Mouse (Mus musculus) olfactory bulb, adult 2 months (tissue): ENCODE measurements around the gene Mical2. TPM values are rescaled to one million over a fixed set of nuclear protein-coding genes. Genes with fewer than 3 reads are reported as not detected.

Source experiments
- H3K27ac ChIP-seq: fragments of 200-500 bp; 2 replicates; pipeline ENCODE4 v1.5.1; 2012; ENCODE audit warnings: low read depth, low read length; ENCODE audit not compliant: insufficient read depth
- H3K4me1 ChIP-seq: fragments of 200-500 bp; 2 replicates; pipeline ENCODE4 v1.6.1; 2012; ENCODE audit warnings: low read length; ENCODE audit not compliant: control insufficient read depth, insufficient read depth
- H3K4me3 ChIP-seq: fragments of 200-500 bp; 2 replicates; pipeline ENCODE4 v1.5.1; 2012; ENCODE audit warnings: mild to moderate bottlenecking, low read depth, low read length, moderate library complexity; ENCODE audit not compliant: insufficient read depth
- CTCF ChIP-seq: fragments of 200-500 bp; IDR thresholded peaks from 2 replicates; pipeline ENCODE4 v1.5.1; 2012; ENCODE audit warnings: low read depth, mild to moderate bottlenecking, low read length, moderate library complexity; ENCODE audit not compliant: insufficient read depth
- POLR2A ChIP-seq: fragments of 200-500 bp; IDR thresholded peaks from 2 replicates; pipeline ENCODE4 v1.6.1; 2012; ENCODE audit warnings: mild to moderate bottlenecking, low read depth, low read length, moderate library complexity; ENCODE audit not compliant: insufficient read depth
- WGBS: fragments of 180-500 bp; shearing (Covaris S2); methylation state at CpG from one replicate; pipeline ENCODE4 v1.1.7; 2018; 5-methylcytosine and 5-hydroxymethylcytosine counted together
- polyA plus RNA-seq: library from polyadenylated mRNA; stranded (reverse); fragments of >200 nt; gene quantifications from 2 replicates; pipeline ENCODE4 v1.2.4, GENCODE M21; 2012; ENCODE audit warnings: low replicate concordance; ENCODE audit not compliant: missing spikeins, insufficient read depth, insufficient read length

Gene Mical2
- polyA plus RNA-seq, 1 experiment = 155 TPM

DNA sequence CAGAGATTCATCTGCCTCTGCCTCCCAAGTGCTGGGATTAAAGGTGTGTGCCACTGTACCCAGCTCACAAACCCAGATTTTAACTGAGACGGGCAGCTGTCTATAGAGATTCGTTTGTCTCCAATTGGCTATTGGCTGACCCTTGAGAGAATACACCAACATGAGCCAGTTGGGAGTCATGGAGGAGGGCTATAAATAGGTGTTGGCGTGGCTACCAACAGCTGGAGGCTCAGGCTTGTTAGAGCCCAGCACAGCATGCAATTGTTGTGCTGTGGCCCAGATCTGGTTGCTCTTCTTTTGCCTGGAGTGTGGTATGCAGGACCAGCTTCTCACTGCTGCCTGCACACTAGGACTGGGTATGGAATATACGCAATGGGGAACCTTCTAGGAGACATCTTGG lies 8.8 kb downstream of the Mical2 start:
- H3K4me1 ChIP-seq = peaks cover 42% of the 10 kb centered on the region
- 75% methylated on average over 4 of the region's 4 CpGs for WGBS
- no peak overlapping the region for H3K4me3 ChIP-seq
- no peak overlapping the region for H3K27ac ChIP-seq
- TF ChIP-seq CTCF (no peak), POLR2A (no peak)

DNA sequence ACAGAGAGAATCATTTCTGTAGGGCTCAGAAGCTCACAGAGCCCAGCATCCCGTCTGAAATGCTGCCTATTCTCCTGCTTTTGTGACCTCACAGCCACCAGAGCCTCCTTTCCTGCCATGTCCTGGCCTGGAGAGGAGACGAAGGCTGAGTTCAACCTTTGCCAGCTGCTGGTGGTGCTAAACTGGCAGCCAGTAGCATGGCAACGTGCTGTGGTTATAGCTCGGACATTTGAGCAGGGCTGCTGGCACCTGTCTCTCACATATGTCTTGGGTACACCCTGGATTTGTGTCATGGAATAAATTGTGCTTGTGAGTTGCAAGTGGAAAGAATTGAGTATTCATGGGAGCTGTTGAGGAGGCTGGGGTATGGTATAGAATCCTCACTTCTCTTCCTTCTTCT lies 9.8 kb downstream of the Mical2 start:
- Histone ChIP-seq H3K4me3 (no peak overlapping the region), H3K4me1 (peaks cover 43% of the 10 kb centered on the region), H3K27ac (no peak overlapping the region)
- TF ChIP-seq CTCF = no peak
- TF ChIP-seq POLR2A = no peak
- 80% methylated on average over 4 of the region's 4 CpGs for WGBS

DNA sequence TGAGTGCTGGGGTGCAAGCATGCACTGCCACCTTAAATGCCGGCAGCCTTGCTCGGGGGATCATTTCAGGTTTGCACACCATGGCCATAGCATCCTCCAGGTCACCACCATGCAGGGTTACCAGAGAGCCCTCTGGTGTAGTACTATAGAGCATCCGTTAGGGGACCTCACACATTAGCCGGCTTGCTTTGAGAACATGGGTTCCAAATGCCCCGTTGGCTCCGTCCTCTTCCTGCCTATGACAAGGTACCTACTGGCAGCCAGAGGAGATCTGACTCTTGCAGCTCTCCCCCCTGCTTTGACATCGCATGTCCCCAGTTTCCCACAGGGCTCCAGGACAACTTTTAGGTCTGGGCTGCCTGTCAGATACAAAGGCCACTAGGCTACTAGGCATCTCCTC lies 11.6 kb downstream of the Mical2 start:
- Histone ChIP-seq H3K4me1 (peaks cover 50% of the 10 kb centered on the region), H3K27ac (no peak overlapping the region), H3K4me3 (no peak overlapping the region)
- 91% methylated on average over 7 of the region's 7 CpGs for WGBS
- TF ChIP-seq CTCF (no peak), POLR2A (no peak)

GRCm38 (mm10) chr7:112237868-112238267 lies 12.2 kb downstream of the Mical2 start:
- WGBS = 51% methylated on average over 3 of the region's 3 CpGs
- TF ChIP-seq POLR2A = no peak
- no peak for TF ChIP-seq CTCF
- H3K4me1 ChIP-seq = peaks cover 50% of the 10 kb centered on the region
- H3K4me3 ChIP-seq = no peak overlapping the region
- H3K27ac ChIP-seq = no peak overlapping the region

DNA sequence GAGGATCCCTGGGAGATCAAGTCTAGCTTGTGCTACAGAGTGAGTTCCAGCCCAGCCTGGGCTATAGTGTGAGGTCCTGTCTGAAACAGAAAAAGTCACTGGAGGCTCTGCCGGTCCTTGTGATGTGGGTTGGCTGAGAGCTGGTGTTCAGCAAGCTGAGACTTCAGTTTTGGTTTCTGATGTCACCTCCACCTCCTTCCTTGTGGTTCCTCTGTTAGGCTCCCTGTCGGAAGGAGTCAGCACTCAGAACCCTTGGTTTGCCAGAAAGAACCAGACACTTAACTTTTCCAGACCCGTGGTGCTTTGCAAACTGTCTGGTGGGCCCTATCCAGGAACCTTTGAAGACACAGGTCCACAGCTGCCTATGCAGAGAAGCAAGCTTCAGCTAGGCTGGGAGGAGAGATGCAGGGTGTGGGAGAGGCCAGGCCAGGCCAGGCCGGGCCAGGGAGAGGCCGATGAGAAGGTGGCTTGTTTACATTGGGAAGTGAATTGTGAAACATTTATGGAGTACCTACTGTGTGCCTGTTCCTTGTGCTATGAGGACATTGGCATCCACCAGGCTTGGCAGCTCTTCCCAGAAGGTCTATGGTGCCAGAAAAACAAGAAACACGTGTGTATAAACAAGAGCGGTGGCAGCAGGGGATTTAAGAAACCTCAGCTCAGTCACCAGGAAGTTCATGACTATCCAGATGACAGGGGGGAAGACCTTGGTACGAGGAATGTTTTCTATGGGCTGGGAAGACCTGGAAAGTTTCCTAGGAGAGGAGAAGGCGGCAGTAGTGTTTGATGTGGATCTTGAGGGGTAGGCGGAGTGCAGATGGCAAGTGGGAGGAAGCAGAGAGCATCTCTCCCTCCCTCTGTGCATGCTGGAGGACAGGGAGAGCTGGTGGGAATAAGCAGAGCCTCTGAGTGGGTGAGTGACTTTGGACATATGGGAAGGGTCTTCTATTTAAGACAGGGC lies 13.4 kb downstream of the Mical2 start:
- no peak overlapping the region for H3K27ac ChIP-seq
- WGBS = 53% methylated on average over 10 of the region's 10 CpGs
- peaks cover 42% of the 10 kb centered on the region for H3K4me1 ChIP-seq
- H3K4me3 ChIP-seq = no peak overlapping the region
- TF ChIP-seq POLR2A = no peak
- TF ChIP-seq CTCF = no peak

GRCm38 (mm10) chr7:112240748-112241147 lies 15.1 kb downstream of the Mical2 start:
- 86% methylated on average over 2 of the region's 2 CpGs for WGBS
- peaks cover 33% of the 10 kb centered on the region for H3K4me1 ChIP-seq
- H3K27ac ChIP-seq = peak overlapping the region; percentile 6; the same call in 1 of the 2 replicates
- TF ChIP-seq POLR2A (no peak), CTCF (no peak)
- H3K4me3 ChIP-seq = no peak overlapping the region

- TF ChIP-seq POLR2A (no peak), CTCF (no peak)
- no peak overlapping the region for H3K4me3 ChIP-seq
- 41% methylated on average over 8 of the region's 8 CpGs for WGBS
- H3K27ac ChIP-seq = peak overlapping the region; percentile 6; the same call in 1 of the 2 replicates
- H3K4me1 ChIP-seq = peaks cover 33% of the 10 kb centered on the region
These were observed 15.7 kb downstream of the Mical2 start for GRCm38 (mm10) chr7:112241211-112241944.

- Histone ChIP-seq H3K4me1 (peaks cover 33% of the 10 kb centered on the region), H3K27ac (no peak overlapping the region), H3K4me3 (no peak overlapping the region)
- TF ChIP-seq POLR2A (no peak), CTCF (no peak)
- WGBS = 90% methylated on average over 3 of the region's 3 CpGs
These were observed 16.3 kb downstream of the Mical2 start for GRCm38 (mm10) chr7:112241945-112242329.

DNA sequence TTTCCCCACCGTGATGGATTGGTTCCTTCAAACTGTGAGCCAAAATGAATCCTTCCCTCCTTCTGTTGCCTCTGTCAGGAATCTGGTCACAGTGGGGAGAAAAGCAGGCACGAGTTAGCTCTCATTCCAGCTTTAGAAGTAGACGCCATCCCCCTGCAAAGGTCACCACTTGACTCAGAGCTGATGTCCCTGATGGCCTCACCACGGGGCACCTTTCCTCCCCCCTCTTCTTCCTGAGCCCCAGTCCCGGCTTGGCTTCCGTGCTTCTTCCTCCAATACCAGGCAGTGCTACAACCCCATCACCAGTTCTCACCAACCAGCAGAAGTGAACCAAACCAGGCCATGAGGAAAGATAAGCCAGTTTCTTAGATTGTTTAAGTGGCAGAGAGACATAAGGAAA lies 16.9 kb downstream of the Mical2 start:
- Histone ChIP-seq H3K27ac (no peak overlapping the region), H3K4me1 (peaks cover 32% of the 10 kb centered on the region)
- WGBS = 90% methylated on average over 6 of the region's 6 CpGs

More for the DNA sequence above, 16.9 kb downstream of the Mical2 start:
- TF ChIP-seq CTCF (no peak), POLR2A (no peak)
- no peak overlapping the region for H3K4me3 ChIP-seq
